Mouse (Mus musculus) adrenal gland, adult 8-10 months (tissue): ENCODE measurements around the gene Mctp1. TPM values are rescaled to one million over a fixed set of nuclear protein-coding genes. Genes with fewer than 3 reads are reported as not detected.
"Not testable (repeated sequence)": the region's sequence is repeated elsewhere in the genome, so short reads cannot be mapped to it uniquely, and the experiment has no call there.

Experiments
- DNase-seq: peaks from one replicate; pipeline ENCODE4 v3.0.0; 2022
- total RNA-seq, 4 experiments: library from RNA; stranded (reverse); gene quantifications; 2 replicates each; pipeline ENCODE4 v1.2.4; 2022

The Mctp1 gene
- total RNA-seq, result 1 to 10 TPM; 1.5 to 3.8 (median 2.7) TPM

DNA sequence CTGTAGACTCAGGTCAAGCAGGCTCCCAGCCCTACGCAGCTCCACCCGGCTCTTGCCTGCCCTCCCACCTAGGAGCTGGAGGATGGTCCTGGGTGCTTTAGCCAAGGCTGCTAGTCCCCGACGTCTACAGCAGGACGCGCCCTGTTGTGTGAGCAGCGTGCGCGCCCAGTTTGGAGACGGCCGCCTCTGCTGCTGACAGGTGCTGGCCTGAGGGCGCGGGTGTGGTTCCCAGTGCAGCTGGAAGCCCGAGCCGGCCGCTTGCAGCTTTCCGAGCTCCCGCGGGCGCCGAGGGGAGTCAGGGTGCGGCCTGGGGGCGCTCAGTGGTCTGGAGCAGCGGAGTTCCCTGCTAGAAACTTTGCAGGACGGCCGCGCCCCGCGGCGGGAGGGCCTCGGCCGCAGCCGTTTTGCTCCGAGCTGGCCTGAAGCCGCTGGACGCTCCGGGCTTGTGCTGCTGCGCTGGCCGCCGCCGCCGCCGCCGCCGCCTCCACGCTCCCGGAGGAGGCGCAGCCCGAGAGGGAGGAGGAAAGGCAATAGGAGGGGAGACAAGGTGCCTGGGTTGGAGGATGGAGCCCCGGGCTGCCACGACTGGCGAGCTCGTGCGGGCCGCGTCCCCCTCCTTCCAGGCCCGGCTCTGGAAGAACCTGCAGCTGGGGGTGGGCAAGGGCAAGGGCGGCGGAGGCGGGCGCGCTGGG lies at the start of gene Mctp1:
Gene Mctp1 (plus strand): TSS at position 564 of the 692 bp plus-strand sequence.
- peak; percentile 25 for DNase-seq

DNA sequence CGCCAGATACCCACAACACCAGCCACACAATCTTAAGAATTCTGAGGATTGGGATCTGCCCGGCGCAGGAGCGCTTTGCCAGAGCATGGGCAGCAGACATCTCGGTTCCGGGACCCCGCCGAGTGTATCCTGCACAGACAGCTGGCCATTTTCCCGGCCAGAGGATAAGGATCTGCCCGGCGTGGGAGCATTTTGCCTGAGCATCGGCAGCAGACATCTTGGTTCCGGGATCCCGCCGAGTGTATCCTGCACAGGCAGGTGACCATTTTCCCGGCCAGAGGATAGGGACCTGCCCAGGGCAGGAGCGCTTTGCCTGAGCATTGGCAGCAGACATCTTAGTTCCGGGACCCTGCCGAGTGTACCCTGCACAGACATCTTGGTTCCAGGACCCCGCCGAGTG lies 38.4 kb upstream of the Mctp1 start:
- DNase-seq, result not testable (repeated sequence)

DNA sequence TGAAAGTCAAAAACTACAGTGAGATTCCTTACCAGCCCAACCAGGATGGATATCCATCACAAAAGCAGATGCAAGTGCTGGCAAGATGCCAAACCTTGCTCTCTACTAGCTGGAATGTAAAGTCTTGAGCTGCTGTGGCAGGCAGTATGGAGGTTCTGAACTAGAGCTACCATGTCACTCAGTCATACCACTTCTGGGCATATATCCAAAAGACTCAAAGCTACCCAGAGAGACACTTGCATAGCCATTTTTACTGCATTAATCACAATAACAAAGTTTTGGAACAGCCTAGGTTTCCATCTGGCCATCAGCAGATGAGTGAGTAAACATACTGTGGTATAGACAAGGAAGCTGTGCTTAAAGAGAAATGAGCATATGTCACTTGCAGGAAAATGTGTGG lies 25.6 kb upstream of the Mctp1 start:
- DNase-seq, result no peak

DNA sequence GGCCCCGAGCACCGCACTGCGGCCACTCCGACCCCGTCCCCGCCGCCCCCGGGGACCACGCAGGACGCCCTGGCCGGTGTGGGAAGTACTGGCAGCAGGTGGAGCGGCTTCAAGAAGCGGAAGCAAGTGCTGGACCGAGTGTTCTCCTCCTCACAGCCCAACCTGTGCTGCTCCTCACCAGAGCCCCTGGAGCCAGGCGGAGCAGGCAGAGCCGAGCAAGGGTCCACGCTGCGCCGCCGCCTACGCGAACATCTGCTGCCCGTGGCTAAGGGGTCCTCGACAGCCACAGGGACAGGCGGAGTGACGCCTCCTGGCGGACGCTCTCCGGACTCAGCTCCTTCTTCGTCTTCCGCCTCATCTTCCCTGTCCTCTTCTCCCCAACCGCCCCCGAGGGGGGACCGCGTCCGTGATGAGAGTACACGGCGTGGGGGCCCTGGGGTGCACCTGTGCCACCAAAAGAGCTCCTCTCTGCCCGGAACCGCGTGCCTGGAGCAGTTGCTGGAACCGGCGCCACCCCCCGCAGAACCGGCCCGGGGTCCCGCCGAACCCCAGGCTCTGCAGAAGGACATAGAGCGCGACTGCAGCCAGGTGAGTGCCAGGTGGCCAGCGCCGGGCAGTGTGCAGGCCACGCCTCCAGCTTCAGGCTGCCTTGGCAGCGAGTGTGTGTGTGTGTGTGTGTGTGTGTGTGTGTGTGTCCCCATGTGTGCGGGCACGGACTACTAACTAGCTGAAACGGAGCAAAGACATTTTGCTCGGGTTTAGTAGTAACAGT lies 515 bp downstream of the Mctp1 start:
- DNase-seq, result peak; percentile 10

DNA sequence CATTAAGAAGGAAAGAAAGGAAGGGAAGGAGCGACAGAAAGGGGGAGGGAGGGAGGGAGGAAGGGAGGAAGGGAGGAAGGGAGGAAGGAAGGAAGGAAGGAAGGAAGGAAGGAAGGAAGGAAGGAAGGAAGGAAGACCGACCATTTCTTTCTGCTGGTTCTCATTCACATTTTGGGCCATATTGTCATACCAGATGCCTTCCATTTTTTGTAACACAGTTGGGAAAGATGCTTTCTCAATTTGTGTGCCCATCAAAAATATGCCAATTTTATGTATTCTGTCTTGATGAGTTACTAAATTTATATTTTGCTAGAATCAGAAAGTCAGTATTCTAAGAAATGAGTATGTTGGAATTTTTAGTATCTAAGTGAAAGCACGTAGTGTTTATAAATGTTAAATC lies 4.3 kb downstream of the Mctp1 start:
- no peak for DNase-seq

DNA sequence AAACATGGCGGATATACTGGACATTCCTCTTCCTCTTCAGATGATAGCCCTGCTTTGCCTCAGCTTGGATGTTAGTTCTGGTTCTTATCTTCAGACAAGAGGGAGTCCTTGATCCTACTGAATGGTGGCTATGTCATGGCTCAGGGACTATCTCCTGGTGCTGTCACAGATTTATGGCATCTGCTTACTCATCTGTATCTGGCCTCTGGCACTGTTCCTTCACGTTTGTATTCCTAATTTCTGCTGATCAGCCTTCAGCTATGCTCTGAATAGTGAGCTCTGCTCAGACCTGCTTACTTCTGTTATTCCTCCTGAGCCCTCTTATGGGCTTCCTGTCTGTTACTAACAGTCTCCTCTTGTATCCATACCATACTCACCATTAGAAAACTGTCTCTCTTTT lies 7.6 kb downstream of the Mctp1 start:
- DNase-seq, result peak; percentile 59

DNA sequence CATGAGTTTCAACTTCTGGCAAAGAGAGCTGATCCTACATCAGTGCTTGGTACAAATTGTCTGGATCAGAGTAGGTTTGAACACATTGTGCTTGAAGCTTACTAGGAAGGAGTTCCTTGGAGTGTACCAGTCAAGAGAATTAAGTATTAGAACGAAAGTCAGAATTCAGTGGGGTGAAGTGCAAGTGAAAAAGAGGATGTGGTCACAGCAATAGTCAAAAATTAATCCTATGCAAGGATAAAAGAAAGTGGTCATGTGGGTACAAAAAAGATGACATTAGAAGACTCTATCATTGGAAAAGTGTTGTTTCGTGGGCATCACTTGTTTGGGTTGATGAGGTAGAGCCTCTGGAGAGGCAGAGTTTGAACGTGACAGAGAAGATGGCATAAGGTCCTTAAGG lies 8.8 kb downstream of the Mctp1 start:
- no peak for DNase-seq

DNA sequence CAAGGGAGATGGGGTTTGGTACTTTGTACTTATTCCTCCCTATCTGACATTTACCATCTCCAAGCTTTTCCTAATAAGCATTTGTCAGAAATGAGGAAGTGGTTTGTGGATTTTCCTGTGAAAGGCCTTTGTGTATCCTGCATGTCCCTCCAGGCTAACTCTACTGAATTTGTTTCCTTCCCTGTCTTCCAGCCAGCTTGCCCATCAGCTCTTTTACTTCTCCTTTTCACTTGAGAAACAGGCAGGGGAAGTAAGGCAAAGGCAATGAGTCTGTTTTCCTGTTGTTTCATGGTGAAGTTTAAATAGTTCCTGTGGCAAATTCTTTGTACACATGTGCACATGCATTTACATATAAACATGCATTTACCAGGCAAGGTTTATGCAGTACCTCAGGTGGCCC lies 11.6 kb downstream of the Mctp1 start:
- no peak for DNase-seq

DNA sequence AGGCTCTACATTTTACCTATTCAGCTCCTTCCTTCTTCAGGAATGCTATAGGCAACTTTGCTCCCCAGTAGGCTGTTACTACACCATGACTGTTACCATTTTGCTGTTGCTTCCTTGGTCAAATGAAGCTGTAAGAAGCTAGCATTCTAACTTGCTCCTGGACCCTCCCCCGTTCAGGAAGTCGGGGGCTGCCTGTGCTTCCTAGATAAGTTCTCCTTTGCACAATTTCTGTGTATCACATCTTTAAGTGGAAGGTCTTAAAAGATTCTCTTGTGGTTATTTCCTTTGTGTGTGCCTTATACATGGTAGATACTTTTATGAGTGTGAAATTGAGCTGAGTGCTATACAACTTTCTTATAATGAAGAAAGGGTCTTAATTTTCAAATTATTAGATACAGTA lies 25.0 kb downstream of the Mctp1 start:
- no peak for DNase-seq

DNA sequence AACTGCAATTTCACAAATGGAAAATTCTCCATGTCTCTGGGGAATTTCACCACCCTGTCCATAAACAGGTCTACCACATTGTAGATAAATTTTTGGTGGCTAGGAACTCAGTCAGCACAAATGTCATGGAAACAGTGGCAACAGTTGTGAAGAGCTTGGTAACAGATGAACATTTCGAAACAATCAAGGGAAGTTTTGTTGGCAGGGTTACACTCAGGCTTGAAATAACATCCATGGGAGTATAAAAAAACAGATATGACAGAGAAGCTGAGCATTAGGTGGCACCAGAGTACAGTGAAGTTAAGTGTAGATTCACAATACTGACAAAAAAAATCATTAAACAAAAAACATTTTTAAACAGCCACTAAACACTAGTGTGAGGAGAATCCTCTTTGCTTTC lies 26.3 kb downstream of the Mctp1 start:
- no peak for DNase-seq

DNA sequence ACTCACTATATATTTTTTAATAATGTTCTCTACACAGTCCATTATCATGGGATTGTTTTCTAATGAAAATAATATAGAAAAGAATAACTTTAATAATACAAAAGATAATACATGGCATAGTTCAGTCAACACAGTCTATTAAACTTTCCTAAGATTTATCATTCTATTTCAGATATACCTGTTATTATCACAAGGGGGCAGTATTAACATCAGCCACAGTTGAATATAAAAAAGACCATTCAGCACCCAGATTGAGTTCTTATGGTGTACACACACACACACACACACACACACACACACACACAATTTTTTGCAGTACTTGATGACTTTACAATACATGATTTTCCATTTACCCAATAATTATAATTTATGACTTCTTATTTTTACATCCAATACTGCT lies 31.0 kb downstream of the Mctp1 start:
- no peak for DNase-seq

DNA sequence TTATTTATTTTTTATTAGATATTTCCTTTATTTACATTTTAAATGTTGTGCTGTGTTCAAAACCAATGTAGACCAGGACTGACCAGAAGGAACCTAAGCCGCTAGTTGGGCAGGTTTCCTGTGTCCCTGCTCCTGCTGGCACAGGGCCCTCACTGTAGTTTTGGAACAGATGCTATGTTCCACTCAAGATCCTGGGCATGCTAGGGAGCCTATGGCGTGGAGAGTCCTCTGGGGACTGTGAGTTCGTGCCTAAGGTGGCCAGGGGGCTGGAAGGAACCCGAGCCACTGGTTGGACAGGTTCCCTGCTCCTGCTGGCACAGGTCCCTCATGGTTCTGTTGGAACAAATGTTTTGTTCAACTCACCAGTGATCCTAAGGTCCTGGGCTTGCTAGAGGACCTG lies 35.8 kb downstream of the Mctp1 start:
- no peak for DNase-seq

DNA sequence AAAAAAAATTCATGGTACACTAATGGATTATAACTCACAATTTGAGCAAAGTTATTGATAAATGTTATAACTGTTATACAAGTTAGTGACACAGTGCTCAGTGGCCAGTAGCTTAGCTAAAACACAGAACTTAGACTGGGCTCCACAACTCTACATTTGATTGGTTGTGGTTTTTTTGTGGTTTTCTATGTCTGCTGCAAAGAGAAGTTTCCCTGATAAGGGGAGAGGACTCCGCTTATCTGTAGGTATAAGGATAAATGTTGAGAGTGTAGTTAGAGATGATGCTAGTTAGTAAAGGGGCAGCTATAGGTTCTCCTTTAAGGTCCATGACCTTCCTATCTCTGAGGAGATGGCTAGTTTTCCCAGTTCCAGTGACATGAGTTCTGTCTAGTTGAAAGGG lies 36.7 kb downstream of the Mctp1 start:
- no peak for DNase-seq

DNA sequence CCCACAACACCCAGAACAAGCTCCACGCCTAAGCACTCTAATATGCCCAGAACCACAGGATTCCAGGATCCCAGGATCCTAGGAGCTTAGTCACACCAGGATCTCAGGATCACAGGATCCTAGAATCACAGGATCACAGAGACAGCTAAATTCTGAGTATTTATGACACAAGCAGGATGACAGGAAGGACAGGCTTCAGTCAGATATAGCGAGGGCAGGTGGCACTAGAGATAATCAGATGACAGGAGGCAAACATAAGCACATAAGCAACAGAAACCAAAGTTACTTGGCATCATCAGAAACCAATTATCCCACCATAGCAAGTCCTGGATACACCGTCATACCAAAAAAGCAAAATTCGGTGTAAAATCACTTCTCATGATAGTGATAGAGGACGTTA lies 37.8 kb downstream of the Mctp1 start:
- no peak for DNase-seq

DNA sequence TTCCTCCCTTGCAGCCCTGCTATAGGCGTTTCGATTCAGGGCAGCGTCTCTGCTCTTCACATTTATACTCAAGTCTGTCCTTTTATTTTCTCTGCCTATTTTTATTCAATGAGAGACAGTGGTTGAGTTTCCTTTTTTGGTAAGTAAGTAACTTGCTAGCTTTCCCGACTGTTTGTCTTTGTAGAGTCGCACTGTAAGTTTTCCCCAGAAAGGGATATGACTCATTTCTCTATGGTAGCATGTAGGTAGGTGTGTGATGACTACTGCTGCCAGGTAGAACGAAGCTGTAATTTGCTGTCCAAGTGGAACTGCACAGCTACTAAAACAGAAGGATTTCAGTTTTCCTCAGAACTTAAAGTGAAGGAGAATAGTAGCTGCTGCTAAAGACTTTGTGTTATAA lies 45.1 kb downstream of the Mctp1 start:
- DNase-seq, result no peak

DNA sequence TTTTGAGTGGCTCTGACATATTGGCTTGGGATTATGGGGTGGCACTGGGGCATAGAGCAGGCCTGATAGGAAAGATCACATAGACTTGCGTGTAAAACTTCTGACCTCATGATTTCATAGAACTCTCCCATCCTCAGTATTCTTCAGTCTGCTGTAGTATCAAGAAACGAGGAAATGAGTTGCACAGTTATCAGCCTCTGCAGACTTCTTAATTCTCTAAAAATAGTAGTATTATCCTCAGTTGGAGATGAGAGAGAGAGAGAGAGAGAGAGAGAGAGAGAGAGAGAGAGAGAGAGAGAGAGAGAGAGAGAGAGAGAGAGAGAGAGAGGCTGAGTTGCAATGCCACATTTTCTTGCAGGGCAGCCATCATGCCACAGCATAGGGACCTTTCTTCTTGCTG lies 45.6 kb downstream of the Mctp1 start:
- no peak for DNase-seq

DNA sequence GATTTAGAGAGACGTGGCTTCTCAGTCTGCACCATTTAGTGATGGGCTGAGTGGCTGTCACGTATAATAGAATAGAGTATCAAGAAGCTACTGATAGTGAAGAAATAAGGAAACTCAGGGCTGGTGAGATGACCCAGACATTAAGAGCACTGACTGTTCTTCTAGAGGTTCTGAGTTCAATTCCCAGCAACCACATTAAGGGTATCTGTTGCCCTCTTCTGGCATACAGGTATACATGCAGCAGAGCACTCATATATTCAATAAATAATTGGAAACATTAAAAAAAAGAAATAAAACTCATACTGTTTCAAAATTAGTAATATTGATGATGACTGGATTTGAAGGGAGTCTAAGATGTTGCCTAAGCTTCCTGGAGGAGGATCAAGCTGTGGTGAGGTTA lies 47.6 kb downstream of the Mctp1 start:
- no peak for DNase-seq

DNA sequence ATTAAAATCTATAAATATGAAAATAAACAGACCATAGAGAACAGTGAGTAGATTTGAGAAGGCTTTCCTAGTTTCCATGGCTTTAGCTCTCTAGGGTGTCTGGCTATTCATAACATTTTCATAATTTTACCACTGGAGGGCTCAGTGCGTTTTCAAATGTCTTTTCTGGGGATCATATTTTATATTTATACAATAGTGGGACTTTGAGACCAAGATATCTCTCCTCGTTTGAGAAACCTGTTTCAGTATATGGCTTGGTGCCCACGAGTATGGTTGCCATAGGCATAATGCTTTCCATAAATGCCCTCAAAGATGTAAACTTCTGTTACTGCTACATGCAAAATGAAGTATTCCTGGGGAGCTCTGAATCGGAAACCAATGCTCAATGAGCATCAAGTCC lies 49.1 kb downstream of the Mctp1 start:
- DNase-seq, result no peak

DNA sequence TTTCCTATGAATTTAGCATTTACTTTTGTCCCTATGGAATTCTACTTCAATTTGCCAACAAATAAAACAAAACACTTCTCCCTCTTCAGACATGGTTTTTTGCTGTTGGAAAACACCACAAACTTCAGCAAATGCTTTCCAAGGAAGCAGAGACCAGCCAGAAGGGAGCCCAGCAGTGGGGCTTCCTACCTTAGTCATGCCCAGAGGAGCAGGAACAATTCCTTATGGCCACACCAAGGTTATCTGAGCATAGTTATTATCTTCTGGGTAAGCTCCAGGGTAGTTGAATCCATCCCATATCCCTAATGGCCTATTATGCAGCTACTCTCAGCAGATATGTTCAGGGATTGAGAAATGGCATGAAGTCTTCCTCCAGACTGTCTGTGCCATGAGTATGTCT lies 52.1 kb downstream of the Mctp1 start:
- no peak for DNase-seq

DNA sequence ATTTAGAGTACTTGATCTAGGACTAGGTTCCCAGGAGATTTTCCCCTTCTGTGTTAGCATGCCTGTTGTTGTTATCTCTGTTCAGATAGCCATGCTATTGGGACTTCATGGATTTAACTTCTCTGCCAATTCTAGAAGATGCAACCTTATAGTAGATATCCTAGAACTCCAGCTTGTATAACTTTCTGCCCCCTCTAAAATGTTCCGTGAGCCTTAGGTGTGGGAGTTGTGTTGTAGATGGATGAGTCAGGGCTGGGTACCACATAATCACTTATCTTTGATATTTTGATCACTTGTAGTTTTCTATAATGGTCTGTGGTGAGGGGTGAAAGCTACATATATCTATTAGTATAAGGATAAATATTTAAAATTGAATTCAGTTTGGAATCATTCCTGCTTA lies 54.4 kb downstream of the Mctp1 start:
- DNase-seq, result no peak

DNA sequence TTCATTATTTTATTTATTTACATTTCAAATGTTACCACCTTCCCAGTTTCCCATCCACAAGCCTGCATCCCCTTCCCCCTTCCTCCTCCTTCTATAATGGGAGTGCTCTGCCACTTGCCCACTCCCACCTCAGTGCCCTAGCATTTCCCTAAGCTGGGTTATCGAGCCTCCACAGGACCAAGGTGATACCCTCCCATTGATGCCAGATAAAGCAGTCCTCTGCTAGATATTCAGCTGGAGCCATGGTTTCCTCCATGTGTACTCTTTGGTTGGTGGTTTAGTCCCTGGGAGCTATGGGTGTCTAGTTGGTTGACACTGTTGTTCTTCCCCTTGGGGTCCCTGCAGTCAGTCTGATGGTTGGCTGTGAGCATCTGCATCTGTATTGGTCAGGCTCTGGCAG lies 61.7 kb downstream of the Mctp1 start:
- DNase-seq, result no peak

DNA sequence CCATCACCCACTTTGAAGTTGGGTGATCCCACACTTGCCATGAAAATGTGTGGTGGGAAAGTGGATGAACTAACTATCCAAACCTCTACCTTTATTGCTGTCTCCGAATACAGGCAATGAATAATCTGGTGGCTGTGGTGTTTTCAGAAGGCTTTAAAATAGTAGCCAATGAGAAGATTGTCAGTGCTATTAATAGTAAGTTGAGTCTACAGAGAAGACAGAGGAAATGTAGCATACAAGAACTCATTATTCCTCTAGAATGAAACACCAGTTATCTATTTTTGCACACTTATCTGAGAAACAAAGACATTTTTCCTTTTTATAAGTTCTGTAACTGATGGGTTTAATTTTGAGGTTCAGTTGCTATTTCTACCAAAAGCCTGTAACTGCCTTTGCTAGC lies 63.2 kb downstream of the Mctp1 start:
- no peak for DNase-seq

DNA sequence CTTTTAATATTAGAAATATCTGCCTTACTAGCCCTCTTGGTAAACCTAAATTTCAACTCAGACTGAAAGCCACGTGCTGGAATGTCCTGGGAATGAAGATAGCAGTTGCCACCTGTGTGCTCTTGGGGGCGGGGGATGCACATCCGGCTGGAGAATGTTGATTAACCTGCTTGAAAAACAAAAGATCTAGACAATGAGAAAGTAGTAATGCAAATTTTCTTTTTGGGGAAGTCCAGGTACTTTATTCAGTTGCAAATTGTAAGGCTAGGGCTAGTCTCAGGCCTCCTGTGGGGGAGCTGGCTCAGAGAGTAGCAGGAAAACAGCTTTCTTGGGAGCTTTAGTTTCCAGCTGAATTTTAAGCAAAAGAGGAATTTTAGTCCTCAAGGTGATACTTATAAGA lies 67.2 kb downstream of the Mctp1 start:
- not testable (repeated sequence) for DNase-seq

DNA sequence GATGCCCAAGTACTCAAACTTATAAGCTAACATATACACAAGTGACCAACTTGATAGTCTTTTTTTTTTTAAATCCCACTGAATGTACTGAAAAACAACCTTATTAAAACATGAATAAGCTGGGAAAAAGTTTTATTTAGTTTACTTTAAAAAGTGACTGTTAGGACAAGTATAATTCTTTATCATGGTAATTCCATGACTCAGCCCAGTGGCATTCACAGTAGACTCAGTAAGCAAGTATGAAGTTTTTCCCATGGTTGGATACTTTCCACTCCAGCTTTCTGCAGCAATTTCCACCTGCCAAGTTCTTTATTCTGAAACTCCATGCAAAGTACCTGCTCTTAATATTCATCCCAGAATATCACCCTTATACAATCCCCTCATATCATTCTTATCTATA lies 97.3 kb downstream of the Mctp1 start:
- DNase-seq, result no peak

DNA sequence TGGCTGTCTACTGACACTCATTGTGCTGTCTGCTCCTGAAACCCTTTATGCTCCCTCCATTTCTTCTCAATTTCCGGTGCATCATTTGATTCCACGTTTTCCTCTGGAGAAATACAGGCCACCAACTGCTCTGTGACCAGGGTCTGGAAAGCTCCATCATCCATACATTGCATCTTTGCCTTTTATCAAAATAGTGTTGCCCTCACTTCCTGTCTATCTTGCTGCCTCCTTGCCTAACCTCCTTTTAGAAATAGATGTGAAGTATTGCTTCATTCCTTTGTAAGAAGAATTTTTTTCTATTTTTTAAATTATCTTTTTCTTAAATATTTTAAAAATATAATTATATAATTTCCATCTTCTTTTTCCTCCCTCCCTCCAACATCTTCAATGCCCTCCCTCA lies 98.7 kb downstream of the Mctp1 start:
- no peak for DNase-seq
